Mouse (Mus musculus) right cerebral cortex, postnatal 4 days (tissue): Measurements from ENCODE around the gene Micall2.

ENCODE experiments used
- DNase-seq: peaks from one replicate; pipeline ENCODE4 v3.0.0-alpha.2; 2022

The Micall2 gene

GRCm38 (mm10) chr5:139674940-139675706 is 61.0 kb downstream of the Micall2 start:
- no peak for DNase-seq

GRCm38 (mm10) chr5:139669380-139669779 is 66.8 kb downstream of the Micall2 start:
- no peak for DNase-seq

GRCm38 (mm10) chr5:139668494-139668893 is 67.6 kb downstream of the Micall2 start:
- DNase-seq: peak; percentile 73

- DNase-seq: no peak
Observed at GRCm38 (mm10) chr5:139666496-139666895, 69.6 kb downstream of the Micall2 start.

GRCm38 (mm10) chr5:139665375-139665774 is 70.8 kb downstream of the Micall2 start:
- DNase-seq: no peak

- no peak for DNase-seq
Observed at GRCm38 (mm10) chr5:139661713-139662112, 74.4 kb downstream of the Micall2 start.

- no peak for DNase-seq
Observed at GRCm38 (mm10) chr5:139659307-139659706, 76.8 kb downstream of the Micall2 start.

GRCm38 (mm10) chr5:139658865-139659264 is 77.3 kb downstream of the Micall2 start:
- DNase-seq: no peak

- DNase-seq: no peak
Observed at GRCm38 (mm10) chr5:139657959-139658602, 78.1 kb downstream of the Micall2 start.
